Comparison of ENCODE assay signal across 10 mouse cellular contexts in genomic region chr3:155092081-155092480, GRCm38 (mm10). TPM values are rescaled to one million over a fixed set of nuclear protein-coding genes. Genes with fewer than 3 reads are reported as not detected.
DNase-seq lines count a peak whose midpoint lies in the region; ATAC-seq and TF ChIP-seq lines count a peak whose summit lies in the region.
"Had no signal": no experiment of that assay in that cellular context is flagged by ENCODE, and none has a peak within 500 bp of the region (broad histone marks: within the 10 kb centered on the region; RNA-seq: fewer than 3 reads in every experiment).

No protein-coding gene starts in this region.

- H3K4me1 ChIP-seq in heart, embryonic 12.5 days (replicated peaks), result no peaks in the 10 kb centered on the region; the same call in 1 of the 2 replicates
- H3K4me1 ChIP-seq in G1E (ENCODE audit: insufficient read depth, low read depth, low read length), result peaks cover 12% of the 10 kb centered on the region
- H3K4me1 ChIP-seq in hindbrain, embryonic 11.5 days (replicated peaks; ENCODE audit: control insufficient read depth, insufficient read depth, low read length), result no peaks in the 10 kb centered on the region; the same call in 1 of the 2 replicates

- peak overlapping the region; percentile 79; the same call in 1 of the 2 replicates for H3K4me3 ChIP-seq in heart, embryonic 12.5 days
- H3K4me3 ChIP-seq in G1E (ENCODE audit: low read depth, low read length) (peak overlapping the region; percentile 78), macrophage (ENCODE audit: inconsistent target) (peak overlapping the region; percentile 84; the same call in 1 of the 2 replicates)
- no peak overlapping the region; the same call in 1 of the 2 replicates for H3K4me3 ChIP-seq in hindbrain, embryonic 11.5 days (ENCODE audit: low read depth, low read length)

- TF ChIP-seq CTCF in G1E (IDR thresholded peaks at IDR 0.05; ENCODE audit: low read depth, low read length), result no peak

- H3K9me3 ChIP-seq in heart, embryonic 12.5 days (replicated peaks), result no peaks in the 10 kb centered on the region
- no peaks in the 10 kb centered on the region for H3K9me3 ChIP-seq in G1E (replicated peaks)
- no peaks in the 10 kb centered on the region for H3K9me3 ChIP-seq in hindbrain, embryonic 11.5 days (ENCODE audit: control insufficient read depth, low read length)

- no peak for DNase-seq in heart, adult 11 months
- no peak for DNase-seq in G1E (ENCODE audit: low spot score)
- DNase-seq in hindbrain, embryonic 11.5 days (ENCODE audit: low spot score), result no peak
- DNase-seq in urinary bladder, postnatal 10 days (ENCODE audit: low spot score), result no peak
- no peak for DNase-seq in kidney, adult 9 months
- DNase-seq: cerebellum, adult 11-12 months had no signal

- H3K36me3 ChIP-seq in heart, embryonic 12.5 days, result peaks cover 9% of the 10 kb centered on the region
- peaks cover 12% of the 10 kb centered on the region for H3K36me3 ChIP-seq in G1E (replicated peaks)
- no peaks in the 10 kb centered on the region for H3K36me3 ChIP-seq in hindbrain, embryonic 11.5 days (ENCODE audit: control insufficient read depth, insufficient read depth, low read length)
- peaks cover 34% of the 10 kb centered on the region for H3K36me3 ChIP-seq in macrophage (ENCODE audit: inconsistent target)

- no peak for ATAC-seq in heart, embryonic 12.5 days (ENCODE audit: insufficient number of reproducible peaks, low FRiP score)
- no peak for ATAC-seq in G1E (ENCODE audit: extremely low read depth, insufficient number of reproducible peaks, low FRiP score, poor library complexity, severe bottlenecking)
- no peak for ATAC-seq in hindbrain, embryonic 11.5 days (ENCODE audit: low FRiP score)
- ATAC-seq in granulocyte monocyte progenitor cell, adult 5-6 weeks (replicated peaks; ENCODE audit: poor library complexity, severe bottlenecking), result no peak

- no peaks in the 10 kb centered on the region; the same call in 1 of the 2 replicates for H3K27me3 ChIP-seq in heart, embryonic 12.5 days (replicated peaks)
- H3K27me3 ChIP-seq in G1E (ENCODE audit: insufficient read depth, low read length), result no peaks in the 10 kb centered on the region
- no peaks in the 10 kb centered on the region for H3K27me3 ChIP-seq in hindbrain, embryonic 11.5 days (ENCODE audit: control insufficient read depth, insufficient read depth, low read length)

- H3K9ac ChIP-seq in heart, embryonic 12.5 days, result no peak overlapping the region
- no peak overlapping the region for H3K9ac ChIP-seq in hindbrain, embryonic 11.5 days (ENCODE audit: low read depth, low read length)

- peaks cover 11% of the 10 kb centered on the region; the same call in 1 of the 2 replicates for H3K79me2 ChIP-seq in macrophage (ENCODE audit: inconsistent target)

- H3K27ac ChIP-seq in heart, embryonic 12.5 days (ENCODE audit: poor library complexity, severe bottlenecking), result no peak overlapping the region
- H3K27ac ChIP-seq in hindbrain, embryonic 11.5 days (ENCODE audit: low read depth, low read length), result no peak overlapping the region
- H3K27ac ChIP-seq in macrophage, result no peak overlapping the region

- WGBS in heart, embryonic 12.5 days, result 94% methylated on average over 6 of the region's 6 CpGs
- WGBS in hindbrain, embryonic 11.5 days, result 95% methylated on average over 6 of the region's 6 CpGs
- WGBS in macrophage (ENCODE audit: missing documents), result 90% methylated on average over 6 of the region's 6 CpGs

- H3K4me2 ChIP-seq in heart, embryonic 12.5 days, result peak overlapping the region; percentile 71
- peak overlapping the region; percentile 58; the same call in 1 of the 2 replicates for H3K4me2 ChIP-seq in hindbrain, embryonic 11.5 days (replicated peaks; ENCODE audit: low read depth, low read length)

RNA-seq across cellular contexts. Expression of gene Fpgt, which starts 1.1 kb away (rescaled TPM):
- 14.7 and 16.2 TPM in 2 replicates for polyA plus RNA-seq in heart, embryonic 12.5 days (2016; fragmentation: Nextera tagmentation; extraction: Ambion mirVana)
- 35.7 and 38.1 TPM in 2 replicates for total RNA-seq in G1E (2014; fragmentation: Nextera tagmentation)
- total RNA-seq in G1E (2017), result 44.3 and 47.9 TPM in 2 replicates
- 0.88 and 1.5 TPM in 2 replicates for polyA plus RNA-seq in G1E (2012)
- 20.1 and 20.5 TPM in 2 replicates for polyA plus RNA-seq in hindbrain, embryonic 11.5 days (2014; fragmentation: Nextera tagmentation; extraction: Ambion mirVana)
- 10 to 100 TPM; 12.5 to 76.5 (median 34.9) TPM for total RNA-seq in macrophage (2018; cell fraction: chromatin; rRNA removed)
- 10 to 100 TPM; 10.7 to 24.3 (median 19.0) TPM for total RNA-seq in macrophage (2018; cell fraction: cytosol; rRNA removed)
- 10 to 100 TPM; 19.6 to 75.1 (median 34.8) TPM for total RNA-seq in macrophage (2018; cell fraction: nucleus; rRNA removed)
- 11.4 to 18.4 TPM (median 13.0 TPM) in 3 replicates for polyA plus RNA-seq in macrophage (2018)
- total RNA-seq in granulocyte monocyte progenitor cell, adult 5-6 weeks (2014; fragmentation: Nextera tagmentation), result 4.3 and 4.5 TPM in 2 replicates
- 7.5 and 8.4 TPM in 2 replicates for total RNA-seq in granulocyte monocyte progenitor cell, adult 5-6 weeks (2017)

RNA-seq across cellular contexts. Expression of gene Lrriq3, which starts 1.2 kb away (rescaled TPM):
- 0.72 and 0.95 TPM in 2 replicates for polyA plus RNA-seq in heart, embryonic 12.5 days (2016; fragmentation: Nextera tagmentation; extraction: Ambion mirVana)
- total RNA-seq in G1E (2014; fragmentation: Nextera tagmentation), result 2.0 and 5.0 TPM in 2 replicates
- total RNA-seq in G1E (2017), result 1.6 and 1.9 TPM in 2 replicates
- polyA plus RNA-seq in G1E (2012), result 0.17 and 0.24 TPM in 2 replicates
- 1.4 and 1.5 TPM in 2 replicates for polyA plus RNA-seq in hindbrain, embryonic 11.5 days (2014; fragmentation: Nextera tagmentation; extraction: Ambion mirVana)
- total RNA-seq in macrophage (2018; cell fraction: chromatin; rRNA removed), result 1 to 10 TPM in 16 of 26 experiments, under 1 TPM in 8, not detected in 2; 0.34 to 3.1 (median 1.6) TPM
- total RNA-seq in macrophage (2018; cell fraction: cytosol; rRNA removed), result under 1 TPM; 0.19 to 0.90 (median 0.50) TPM
- 1 to 10 TPM in 20 of 26 experiments, under 1 TPM in 5, not detected in 1; 0.41 to 3.5 (median 1.6) TPM for total RNA-seq in macrophage (2018; cell fraction: nucleus; rRNA removed)
- 0.26 to 0.59 TPM (median 0.45 TPM) in 3 replicates for polyA plus RNA-seq in macrophage (2018)
- total RNA-seq in granulocyte monocyte progenitor cell, adult 5-6 weeks (2014; fragmentation: Nextera tagmentation), result not detected in 2 replicates
- total RNA-seq in granulocyte monocyte progenitor cell, adult 5-6 weeks (2017), result 0.98 TPM in 1 of 2 replicates, not detected in the other

RNA-seq across cellular contexts. Expression of gene Tnni3k, which starts 36.9 kb away (rescaled TPM):
- 43.5 and 48.3 TPM in 2 replicates for polyA plus RNA-seq in heart, embryonic 12.5 days (2016; fragmentation: Nextera tagmentation; extraction: Ambion mirVana)
- not detected in 2 replicates for total RNA-seq in G1E (2014; fragmentation: Nextera tagmentation)
- 0.11 TPM in 1 of 2 replicates, not detected in the other for total RNA-seq in G1E (2017)
- not detected in 2 replicates for polyA plus RNA-seq in G1E (2012)
- polyA plus RNA-seq in hindbrain, embryonic 11.5 days (2014; fragmentation: Nextera tagmentation; extraction: Ambion mirVana), result 0.05 and 0.10 TPM in 2 replicates
- 1 to 10 TPM in 1 of 26 experiments, under 1 TPM in 6, not detected in 19; 0.23 to 2.1 (median 0.70) TPM for total RNA-seq in macrophage (2018; cell fraction: chromatin; rRNA removed)
- under 1 TPM in 22 of 26 experiments, not detected in 4; 0.04 to 0.61 (median 0.14) TPM for total RNA-seq in macrophage (2018; cell fraction: cytosol; rRNA removed)
- total RNA-seq in macrophage (2018; cell fraction: nucleus; rRNA removed), result 1 to 10 TPM in 2 of 26 experiments, under 1 TPM in 13, not detected in 11; 0.12 to 1.8 (median 0.50) TPM
- polyA plus RNA-seq in macrophage (2018), result 0.46 TPM in 1 of 3 replicates, not detected in the others
- not detected in 2 replicates for total RNA-seq in granulocyte monocyte progenitor cell, adult 5-6 weeks (2014; fragmentation: Nextera tagmentation)
- not detected in 2 replicates for total RNA-seq in granulocyte monocyte progenitor cell, adult 5-6 weeks (2017)
- polyA plus RNA-seq: inflammation-experienced regulatory T-cells, adult 6 months had no signal

Comparison
In these comparisons a context has a peak if more than half of its experiments do, and no peak if none do; other contexts are left out.
1. RNA of gene Tnni3k, which starts 36.9 kb away (polyA plus RNA-seq): 43.5 to 48.3 TPM in heart, embryonic 12.5 days; 0.05 to 0.10 TPM in hindbrain, embryonic 11.5 days, not detected in G1E and 0.46 TPM in macrophage; every median in the first group is over 10 times any median in the second.